Mouse (Mus musculus): ENCODE measurements around the gene Ifna16. TPM values are rescaled to one million over a fixed set of nuclear protein-coding genes. Genes with fewer than 3 reads are reported as not detected.

The Ifna16 gene
- polyA plus RNA-seq (2014; fragmentation: Nextera tagmentation; extraction: Ambion mirVana), result not detected in 2 replicates

DNA sequence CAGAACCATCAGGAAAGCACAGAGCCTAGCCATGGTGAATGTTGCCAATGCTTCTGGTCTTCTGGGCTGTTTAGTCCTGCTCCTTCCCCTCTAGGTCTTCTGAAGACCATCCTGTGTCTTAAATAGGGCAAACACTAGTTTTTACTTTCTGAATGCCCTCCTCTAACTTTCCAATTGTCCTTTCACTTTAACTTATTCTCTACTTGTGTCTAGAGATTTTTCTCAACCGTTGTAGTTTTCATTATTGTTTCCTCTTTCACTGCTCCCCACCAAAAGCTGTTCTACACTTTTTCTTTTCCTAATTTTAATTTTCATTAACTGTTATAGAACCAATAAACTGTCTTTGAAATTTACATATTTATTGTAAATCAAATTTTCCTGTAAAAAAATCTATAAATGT is at the start of gene Ifna16:
Gene Ifna16 (minus strand): TSS at position 101 of the 400 bp plus-strand sequence.
- WGBS, result 85% methylated on average over 1 of the region's 1 CpGs
- no peak within 1 kb of the TSS for H3K4me2 ChIP-seq (replicated peaks; ENCODE audit: low read depth, low read length)
- H3K9me3 ChIP-seq (ENCODE audit: control insufficient read depth, low read length), result no peaks in the 10 kb centered on the region
- H3K9ac ChIP-seq (ENCODE audit: low read depth, low read length), result no peak within 1 kb of the TSS
- no peak within 1 kb of the TSS for H3K4me3 ChIP-seq (ENCODE audit: low read depth, low read length)
- no peak for ATAC-seq (ENCODE audit: low FRiP score)
- H3K36me3 ChIP-seq (ENCODE audit: control insufficient read depth, insufficient read depth, low read length), result no peaks in the 10 kb centered on the region
- no peak within 1 kb of the TSS for H3K27ac ChIP-seq (ENCODE audit: low read depth, low read length)
- DNase-seq (ENCODE audit: low spot score), result no peak
- H3K4me1 ChIP-seq (replicated peaks; ENCODE audit: control insufficient read depth, insufficient read depth, low read length), result no peaks in the 10 kb centered on the region
- H3K27me3 ChIP-seq (ENCODE audit: control insufficient read depth, insufficient read depth, low read length), result no peaks in the 10 kb centered on the region

DNA sequence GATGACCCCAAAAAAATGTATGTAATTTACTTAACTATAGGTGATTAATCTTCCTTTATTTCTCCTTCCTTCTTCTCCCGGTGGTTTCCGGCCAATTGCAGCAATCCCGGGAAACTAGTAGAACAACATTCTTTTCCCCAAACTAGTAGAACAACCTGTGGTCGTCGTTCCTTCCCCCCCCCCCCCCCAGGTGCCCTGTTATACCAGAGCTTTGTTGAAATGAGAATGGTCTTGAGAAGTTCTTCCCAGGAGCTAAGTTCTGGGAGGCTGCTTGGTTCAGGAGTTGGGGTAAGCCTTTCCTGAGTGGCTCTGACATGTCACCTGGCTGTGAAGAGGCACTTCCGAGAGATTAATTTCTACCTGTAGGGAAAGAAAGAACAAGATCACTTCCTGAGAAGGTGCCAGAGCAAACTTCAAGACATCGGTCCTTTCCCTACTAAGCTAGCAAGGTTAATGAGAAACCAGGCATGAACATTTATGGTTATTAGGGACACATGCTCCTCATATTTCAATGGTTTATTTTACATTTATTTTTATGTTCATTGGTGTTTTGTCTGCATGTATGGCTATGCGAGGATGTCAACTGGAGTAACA is 46.9 kb upstream of the Ifna16 start:
- Histone ChIP-seq H3K9me3 (ENCODE audit: control insufficient read depth, low read length) (no peaks in the 10 kb centered on the region), H3K27ac (ENCODE audit: low read depth, low read length) (no peak overlapping the region), H3K27me3 (ENCODE audit: control insufficient read depth, insufficient read depth, low read length) (no peaks in the 10 kb centered on the region), H3K4me1 (replicated peaks; ENCODE audit: control insufficient read depth, insufficient read depth, low read length) (peaks cover 2% of the 10 kb centered on the region; the same call in 1 of the 2 replicates), H3K4me3 (ENCODE audit: low read depth, low read length) (no peak overlapping the region), H3K36me3 (ENCODE audit: control insufficient read depth, insufficient read depth, low read length) (no peaks in the 10 kb centered on the region), H3K9ac (ENCODE audit: low read depth, low read length) (no peak overlapping the region), H3K4me2 (replicated peaks; ENCODE audit: low read depth, low read length) (no peak overlapping the region)
- 65% methylated on average over 8 of the region's 8 CpGs for WGBS
- DNase-seq (ENCODE audit: low spot score), result no peak
- no peak for ATAC-seq (ENCODE audit: low FRiP score)

DNA sequence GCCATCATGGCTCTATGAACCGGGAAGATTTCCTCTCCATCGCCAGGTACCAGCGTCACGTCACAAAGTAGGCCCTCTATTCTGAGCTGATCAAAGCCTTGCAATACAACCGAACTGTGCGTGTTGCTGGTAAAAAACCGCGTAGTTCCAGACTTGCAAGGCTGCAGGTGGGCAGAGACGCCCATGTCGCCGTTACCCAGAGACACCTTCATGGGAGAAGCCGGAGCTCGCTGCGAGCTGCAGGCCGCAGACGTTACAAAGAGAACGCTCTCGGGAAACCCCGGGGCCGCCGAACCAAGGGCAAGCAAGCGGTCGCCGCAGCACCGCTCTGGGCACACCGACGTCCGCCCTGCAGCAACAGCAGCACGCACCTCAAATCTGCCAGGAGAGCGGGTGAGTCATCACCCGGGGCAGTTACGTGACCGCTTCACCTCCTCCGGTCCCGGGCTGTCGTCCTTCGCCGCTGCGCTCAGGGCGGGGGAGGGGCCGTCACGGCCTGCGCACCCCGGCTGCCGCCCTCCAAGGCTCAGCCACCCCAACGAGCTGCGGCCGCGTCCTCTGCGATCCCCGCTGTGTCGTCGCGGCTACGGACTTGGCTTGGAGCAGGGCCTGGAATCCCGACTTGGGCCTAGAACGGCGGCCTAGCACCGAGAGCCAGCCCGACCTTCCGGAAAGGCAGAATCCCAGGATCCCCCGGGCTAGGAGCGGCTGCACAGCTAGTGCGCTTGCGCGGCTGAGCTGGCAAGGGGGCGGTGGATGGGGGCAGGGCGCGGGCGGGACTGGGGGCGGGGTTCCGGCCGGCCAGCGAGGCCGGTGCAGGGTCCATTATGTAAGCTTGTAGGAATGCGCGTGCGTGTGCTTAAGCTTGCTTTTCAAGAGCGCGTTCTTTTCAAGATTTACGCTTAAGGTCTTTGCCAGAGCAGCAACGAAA is 45.3 kb upstream of the Ifna16 start, which contains the start of the genes Gm26566 and Klhl9:
Gene Gm26566 (plus strand): TSS at position 15 of the 931 bp plus-strand sequence.
Gene Klhl9 (minus strand): TSS at position 675 of the 931 bp plus-strand sequence.
- Histone ChIP-seq H3K9ac (ENCODE audit: low read depth, low read length) (peak within 1 kb of the TSS; percentile 99), H3K4me2 (replicated peaks; ENCODE audit: low read depth, low read length) (peak within 1 kb of the TSS; percentile 45), H3K9me3 (ENCODE audit: control insufficient read depth, low read length) (no peaks in the 10 kb centered on the region), H3K4me3 (ENCODE audit: low read depth, low read length) (peak within 1 kb of the TSS; percentile 93), H3K27me3 (ENCODE audit: control insufficient read depth, insufficient read depth, low read length) (no peaks in the 10 kb centered on the region), H3K4me1 (replicated peaks; ENCODE audit: control insufficient read depth, insufficient read depth, low read length) (peaks cover 2% of the 10 kb centered on the region; the same call in 1 of the 2 replicates), H3K27ac (ENCODE audit: low read depth, low read length) (peak within 1 kb of the TSS; percentile 95), H3K36me3 (ENCODE audit: control insufficient read depth, insufficient read depth, low read length) (no peaks in the 10 kb centered on the region)
- peak; percentile 98 for ATAC-seq (ENCODE audit: low FRiP score)
- WGBS, result under 1% methylated on average over 82 of the region's 82 CpGs
- peak; percentile 94 for DNase-seq (ENCODE audit: low spot score)

DNA sequence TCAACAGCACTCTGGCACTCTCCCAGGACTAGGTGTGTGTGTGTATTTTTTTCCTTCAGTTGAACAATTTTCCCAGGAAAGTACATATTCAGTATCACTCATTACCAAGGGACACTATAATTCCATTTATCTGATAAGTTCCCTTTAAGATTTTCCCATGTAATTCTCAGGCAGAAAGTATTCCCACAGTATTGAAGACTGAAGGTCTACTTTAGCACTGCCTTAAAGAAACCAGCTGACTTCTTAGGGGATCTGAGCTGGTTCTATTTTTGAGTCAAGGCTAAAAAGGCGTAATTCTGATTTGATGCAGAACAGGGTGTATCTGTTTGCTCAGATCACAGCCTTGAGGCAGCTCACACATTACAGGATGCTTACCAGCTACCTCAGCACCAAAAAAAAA is 42.0 kb upstream of the Ifna16 start:
- Histone ChIP-seq H3K9ac (ENCODE audit: low read depth, low read length) (no peak overlapping the region), H3K27me3 (ENCODE audit: control insufficient read depth, insufficient read depth, low read length) (no peaks in the 10 kb centered on the region), H3K36me3 (ENCODE audit: control insufficient read depth, insufficient read depth, low read length) (no peaks in the 10 kb centered on the region), H3K4me1 (replicated peaks; ENCODE audit: control insufficient read depth, insufficient read depth, low read length) (peaks cover 2% of the 10 kb centered on the region; the same call in 1 of the 2 replicates), H3K9me3 (ENCODE audit: control insufficient read depth, low read length) (no peaks in the 10 kb centered on the region), H3K4me2 (replicated peaks; ENCODE audit: low read depth, low read length) (peak overlapping the region; percentile 31), H3K4me3 (ENCODE audit: low read depth, low read length) (peak overlapping the region; percentile 8; the same call in 1 of the 2 replicates), H3K27ac (ENCODE audit: low read depth, low read length) (no peak overlapping the region)
- DNase-seq (ENCODE audit: low spot score) (no peak), ATAC-seq (ENCODE audit: low FRiP score) (no peak)
- WGBS, result 83% methylated on average over 1 of the region's 1 CpGs

DNA sequence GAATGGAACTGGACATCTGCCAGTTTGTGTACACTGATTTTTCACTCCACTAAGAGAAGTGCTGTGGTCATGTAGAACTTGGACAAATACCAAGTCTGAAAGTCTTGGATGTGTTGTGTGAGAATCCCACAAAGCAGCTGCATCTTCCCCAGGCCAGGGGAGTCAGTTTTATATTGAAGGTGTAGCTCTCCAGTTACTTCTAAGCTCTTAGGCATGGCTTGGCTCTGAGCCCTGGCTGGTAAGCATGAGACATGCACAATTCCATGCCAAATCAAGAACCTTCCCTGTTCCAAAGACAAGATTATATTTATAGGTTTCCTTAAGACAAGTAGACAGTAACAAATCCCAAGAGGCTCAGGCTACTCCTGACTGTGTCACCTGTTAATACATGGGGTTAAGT is 38.3 kb upstream of the Ifna16 start:
- H3K36me3 ChIP-seq (ENCODE audit: control insufficient read depth, insufficient read depth, low read length), result no peaks in the 10 kb centered on the region
- ATAC-seq (ENCODE audit: low FRiP score) (no peak), DNase-seq (ENCODE audit: low spot score) (no peak)
- no peaks in the 10 kb centered on the region; the same call in 1 of the 2 replicates for H3K4me1 ChIP-seq (replicated peaks; ENCODE audit: control insufficient read depth, insufficient read depth, low read length)
- H3K9me3 ChIP-seq (ENCODE audit: control insufficient read depth, low read length), result no peaks in the 10 kb centered on the region
- H3K9ac ChIP-seq (ENCODE audit: low read depth, low read length), result no peak overlapping the region
- H3K27me3 ChIP-seq (ENCODE audit: control insufficient read depth, insufficient read depth, low read length), result no peaks in the 10 kb centered on the region
- H3K4me2 ChIP-seq (replicated peaks; ENCODE audit: low read depth, low read length), result no peak overlapping the region
- H3K4me3 ChIP-seq (ENCODE audit: low read depth, low read length), result no peak overlapping the region
- no peak overlapping the region for H3K27ac ChIP-seq (ENCODE audit: low read depth, low read length)

DNA sequence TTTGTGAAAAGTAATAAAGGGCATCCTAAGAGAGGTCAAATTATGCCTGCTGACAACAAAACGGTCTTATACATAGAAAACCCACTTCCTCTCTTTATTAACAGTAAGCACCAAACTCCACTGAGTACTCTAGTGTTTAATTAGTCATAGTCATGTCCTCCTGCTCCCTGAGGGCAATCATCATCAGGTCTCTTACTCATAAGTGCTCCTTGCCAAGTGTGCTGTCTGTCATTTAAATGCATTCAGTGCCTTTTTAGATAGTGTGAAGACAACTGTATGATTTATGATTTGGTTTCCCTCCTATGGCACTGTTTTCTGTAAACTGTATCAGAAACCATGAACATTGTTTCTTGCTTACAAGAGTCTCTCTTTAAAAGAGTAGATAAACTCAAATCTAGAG is 37.6 kb upstream of the Ifna16 start:
- no peak overlapping the region for H3K4me2 ChIP-seq (replicated peaks; ENCODE audit: low read depth, low read length)
- no peaks in the 10 kb centered on the region for H3K36me3 ChIP-seq (ENCODE audit: control insufficient read depth, insufficient read depth, low read length)
- no peaks in the 10 kb centered on the region; the same call in 1 of the 2 replicates for H3K4me1 ChIP-seq (replicated peaks; ENCODE audit: control insufficient read depth, insufficient read depth, low read length)
- H3K4me3 ChIP-seq (ENCODE audit: low read depth, low read length), result no peak overlapping the region
- DNase-seq (ENCODE audit: low spot score) (no peak), ATAC-seq (ENCODE audit: low FRiP score) (no peak)
- 89% methylated on average over 1 of the region's 1 CpGs for WGBS
- H3K9ac ChIP-seq (ENCODE audit: low read depth, low read length), result no peak overlapping the region
- H3K27ac ChIP-seq (ENCODE audit: low read depth, low read length), result no peak overlapping the region
- H3K27me3 ChIP-seq (ENCODE audit: control insufficient read depth, insufficient read depth, low read length), result no peaks in the 10 kb centered on the region
- no peaks in the 10 kb centered on the region for H3K9me3 ChIP-seq (ENCODE audit: control insufficient read depth, low read length)

DNA sequence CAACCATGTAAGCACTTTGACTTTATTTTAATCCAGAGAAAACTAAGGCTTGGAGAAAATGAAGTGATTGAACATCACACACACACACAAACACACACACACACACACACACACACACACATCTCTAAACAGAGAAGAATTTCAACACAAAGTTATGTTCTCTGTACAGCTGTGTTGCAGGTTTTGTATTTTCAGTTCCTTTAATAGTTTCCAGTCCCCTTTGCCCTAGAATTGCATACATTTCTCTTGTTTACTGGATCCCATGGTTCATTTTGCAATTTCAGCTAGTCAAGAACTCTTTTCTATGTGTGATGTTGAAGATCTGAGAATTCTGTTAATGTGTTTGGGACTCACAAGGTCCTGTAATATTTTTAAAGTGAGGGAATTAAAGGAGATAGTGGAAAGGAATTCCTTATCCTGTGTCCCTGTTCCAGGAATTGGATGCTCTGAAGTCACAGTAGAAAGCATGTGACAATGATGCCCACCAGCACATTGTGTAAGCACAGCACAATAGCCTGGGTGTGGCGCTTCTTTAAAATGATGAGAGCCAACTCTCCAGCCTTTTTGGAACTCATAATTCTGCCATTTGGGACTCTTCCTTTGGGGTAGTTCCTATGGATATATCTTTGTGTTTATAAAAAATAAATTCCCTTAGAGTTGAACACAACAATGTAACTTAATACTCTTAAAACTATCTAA is 30.6 kb upstream of the Ifna16 start:
- Histone ChIP-seq H3K27me3 (ENCODE audit: control insufficient read depth, insufficient read depth, low read length) (no peaks in the 10 kb centered on the region), H3K9me3 (ENCODE audit: control insufficient read depth, low read length) (no peaks in the 10 kb centered on the region), H3K4me2 (replicated peaks; ENCODE audit: low read depth, low read length) (no peak overlapping the region), H3K27ac (ENCODE audit: low read depth, low read length) (no peak overlapping the region), H3K4me3 (ENCODE audit: low read depth, low read length) (no peak overlapping the region), H3K9ac (ENCODE audit: low read depth, low read length) (no peak overlapping the region), H3K4me1 (replicated peaks; ENCODE audit: control insufficient read depth, insufficient read depth, low read length) (no peaks in the 10 kb centered on the region), H3K36me3 (ENCODE audit: control insufficient read depth, insufficient read depth, low read length) (no peaks in the 10 kb centered on the region)
- WGBS, result 93% methylated on average over 1 of the region's 1 CpGs
- ATAC-seq (ENCODE audit: low FRiP score) (no peak), DNase-seq (ENCODE audit: low spot score) (no peak)

DNA sequence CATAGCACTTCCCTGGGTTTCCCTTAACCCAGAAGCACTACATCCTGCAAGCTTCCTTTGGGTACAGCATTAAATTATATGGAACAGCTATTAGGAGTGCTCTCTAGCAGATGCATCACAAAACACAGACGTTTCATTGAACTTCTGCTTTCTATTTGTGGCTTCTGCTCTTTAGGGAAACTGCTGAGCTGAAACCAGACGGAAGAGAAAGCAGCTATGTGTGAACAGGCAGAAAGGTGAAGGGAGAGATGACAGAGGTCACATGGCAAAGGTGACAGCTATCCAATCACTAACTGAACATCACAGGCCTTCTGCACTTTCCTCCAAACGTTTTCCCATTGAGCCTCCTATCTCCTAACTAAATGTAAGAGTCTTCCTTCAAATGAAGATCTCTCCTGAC is 29.2 kb upstream of the Ifna16 start:
- H3K4me3 ChIP-seq (ENCODE audit: low read depth, low read length), result no peak overlapping the region
- no peak for ATAC-seq (ENCODE audit: low FRiP score)
- H3K9me3 ChIP-seq (ENCODE audit: control insufficient read depth, low read length), result no peaks in the 10 kb centered on the region
- H3K4me1 ChIP-seq (replicated peaks; ENCODE audit: control insufficient read depth, insufficient read depth, low read length), result no peaks in the 10 kb centered on the region
- no peaks in the 10 kb centered on the region for H3K36me3 ChIP-seq (ENCODE audit: control insufficient read depth, insufficient read depth, low read length)
- H3K4me2 ChIP-seq (replicated peaks; ENCODE audit: low read depth, low read length), result no peak overlapping the region
- H3K27ac ChIP-seq (ENCODE audit: low read depth, low read length), result no peak overlapping the region
- H3K9ac ChIP-seq (ENCODE audit: low read depth, low read length), result no peak overlapping the region
- no peaks in the 10 kb centered on the region for H3K27me3 ChIP-seq (ENCODE audit: control insufficient read depth, insufficient read depth, low read length)
- 45% methylated on average over 3 of the region's 3 CpGs for WGBS
- no peak for DNase-seq (ENCODE audit: low spot score)

Measured in hindbrain, embryonic 11.5 days (tissue).